Mouse (Mus musculus) cerebellum, adult 2 months (tissue): ENCODE data around the gene Vps16. TPM values are rescaled to one million over a fixed set of nuclear protein-coding genes. Genes with fewer than 3 reads are reported as not detected.

Experiments used
- DNase-seq, 2 experiments: peaks; one replicate each; pipeline ENCODE4 v3.0.0; 2021
- H3K27ac ChIP-seq: fragments of 200-500 bp; 2 replicates; pipeline ENCODE4 v1.5.1; 2012; ENCODE audit warnings: low read length, control low read depth, inconsistent platforms; ENCODE audit not compliant: insufficient read depth
- H3K27me3 ChIP-seq: fragments of 200-500 bp; 2 replicates; pipeline ENCODE4 v1.6.1; 2012; ENCODE audit warnings: inconsistent platforms, mild to moderate bottlenecking, low read length, moderate library complexity; ENCODE audit not compliant: control insufficient read depth, insufficient read depth
- H3K4me1 ChIP-seq: fragments of 200-500 bp; 2 replicates; pipeline ENCODE4 v1.6.1; 2011; ENCODE audit warnings: low read length; ENCODE audit not compliant: control insufficient read depth, insufficient read depth
- H3K4me3 ChIP-seq: fragments of 200-500 bp; replicated peaks from 2 replicates; pipeline ENCODE3; 2011; ENCODE audit warnings: mild to moderate bottlenecking, low read depth, low read length, control low read depth; ENCODE audit not compliant: insufficient read depth
- CTCF ChIP-seq: fragments of 200-500 bp; IDR thresholded peaks from 2 replicates; pipeline ENCODE4 v1.5.1; 2011; ENCODE audit warnings: low read depth, mild to moderate bottlenecking, control low read depth, low read length, moderate library complexity, borderline replicate concordance; ENCODE audit not compliant: insufficient read depth
- POLR2A ChIP-seq: fragments of 200-500 bp; IDR thresholded peaks from 2 replicates; pipeline ENCODE4 v1.6.1; 2011; ENCODE audit warnings: low read length, control low read depth, borderline replicate concordance; ENCODE audit not compliant: insufficient read depth
- WGBS: fragments of 180-500 bp; shearing (Covaris S2); methylation state at CpG from one replicate; pipeline ENCODE4 v1.1.7; 2018; 5-methylcytosine and 5-hydroxymethylcytosine counted together
- polyA plus RNA-seq: library from polyadenylated mRNA; depleted of rRNA; stranded (reverse); fragments of >200 nt; gene quantifications from 2 replicates; pipeline ENCODE4 v1.2.3, GENCODE M21; 2012; rRNA removed

Gene Vps16
- polyA plus RNA-seq, 1 experiment = 120 TPM

- peaks cover 4% of the 10 kb centered on the region for H3K4me1 ChIP-seq
- H3K4me3 ChIP-seq = no peak overlapping the region
- peak overlapping the region; percentile 85; the same call in 1 of the 2 replicates for H3K27ac ChIP-seq
- TF ChIP-seq POLR2A = no peak
- TF ChIP-seq CTCF = no peak
- H3K27me3 ChIP-seq = no peaks in the 10 kb centered on the region
- no peak for DNase-seq
- 43% methylated on average over 4 of the region's 4 CpGs for WGBS
These were observed 67.0 kb downstream of the Vps16 start for GRCm38 (mm10) chr2:130491162-130491561.

GRCm38 (mm10) chr2:130491587-130491986 is 67.4 kb downstream of the Vps16 start:
- no peak overlapping the region for H3K4me3 ChIP-seq
- no peaks in the 10 kb centered on the region for H3K27me3 ChIP-seq
- H3K27ac ChIP-seq = no peak overlapping the region
- peak; percentile 23 to 46 for DNase-seq
- H3K4me1 ChIP-seq = peaks cover 6% of the 10 kb centered on the region
- 22% methylated on average over 7 of the region's 7 CpGs for WGBS
- TF ChIP-seq POLR2A (no peak), CTCF (no peak)

Other genes with a start within 250 kb of the Vps16 start
- gene Snrpb, start 244.9 kb upstream of the Vps16 start, polyA plus RNA-seq = 168 and 195 TPM in 2 replicates
- not detected in 2 replicates for gene Tmc2, start 229.1 kb upstream of the Vps16 start, polyA plus RNA-seq
- 145 and 152 TPM in 2 replicates for gene Nop56, start 149.9 kb upstream of the Vps16 start, polyA plus RNA-seq
- gene Idh3b, start 139.8 kb upstream of the Vps16 start, polyA plus RNA-seq = 514 and 530 TPM in 2 replicates
- 10.2 and 10.6 TPM in 2 replicates for gene Ebf4, start 129.2 kb upstream of the Vps16 start, polyA plus RNA-seq
- 7.7 and 8.0 TPM in 2 replicates for gene Cpxm1, start 26.8 kb upstream of the Vps16 start, polyA plus RNA-seq
- not detected in 2 replicates for gene Gm28372, start 19.1 kb upstream of the Vps16 start, polyA plus RNA-seq
- gene 1700020A23Rik, start 19.1 kb upstream of the Vps16 start, polyA plus RNA-seq = not detected in 2 replicates
- gene Tmem239, start 17.9 kb upstream of the Vps16 start, polyA plus RNA-seq = not detected in 2 replicates
- gene Pced1a, start 362 bp downstream of the Vps16 start, polyA plus RNA-seq = 21.8 and 23.5 TPM in 2 replicates
- 157 and 159 TPM in 2 replicates for gene Ptpra, start 25.9 kb downstream of the Vps16 start, polyA plus RNA-seq
- 95.6 and 95.9 TPM in 2 replicates for gene Mrps26, start 139.4 kb downstream of the Vps16 start, polyA plus RNA-seq
- 0.33 and 0.67 TPM in 2 replicates for gene Oxt, start 151.8 kb downstream of the Vps16 start, polyA plus RNA-seq
- gene Avp, start 158.2 kb downstream of the Vps16 start, polyA plus RNA-seq = not detected in 2 replicates
- 5.4 and 5.7 TPM in 2 replicates for gene Fastkd5, start 205.7 kb downstream of the Vps16 start, polyA plus RNA-seq
- gene Ubox5, start 205.7 kb downstream of the Vps16 start, polyA plus RNA-seq = 9.6 and 9.8 TPM in 2 replicates
- gene Lzts3, start 218.5 kb downstream of the Vps16 start, polyA plus RNA-seq = 89.4 and 94.9 TPM in 2 replicates
- 98.5 and 109 TPM in 2 replicates for gene Ddrgk1, start 240.3 kb downstream of the Vps16 start, polyA plus RNA-seq
- gene Itpa, start 243.3 kb downstream of the Vps16 start, polyA plus RNA-seq = 50.7 and 57.9 TPM in 2 replicates